Mouse (Mus musculus) lung, postnatal 36 days (tissue): Measurements from ENCODE around the gene Fxn.
A peak's percentile ranks its signal among the peaks of the same experiment; 100 is the strongest.

Source experiments
- DNase-seq: peaks from one replicate; pipeline ENCODE4 v3.0.0; 2022; ENCODE audit warnings: mixed read lengths

The Fxn gene

GRCm38 (mm10) chr19:24280601-24281228 is at the start of gene Fxn:
TSS of gene Fxn (minus strand) at chr19:24280605.
- DNase-seq, result no peak

GRCm38 (mm10) chr19:24327921-24328320 is 47.5 kb upstream of the Fxn start:
- DNase-seq, result no peak

GRCm38 (mm10) chr19:24326969-24327368 is 46.6 kb upstream of the Fxn start:
- no peak for DNase-seq

DNA sequence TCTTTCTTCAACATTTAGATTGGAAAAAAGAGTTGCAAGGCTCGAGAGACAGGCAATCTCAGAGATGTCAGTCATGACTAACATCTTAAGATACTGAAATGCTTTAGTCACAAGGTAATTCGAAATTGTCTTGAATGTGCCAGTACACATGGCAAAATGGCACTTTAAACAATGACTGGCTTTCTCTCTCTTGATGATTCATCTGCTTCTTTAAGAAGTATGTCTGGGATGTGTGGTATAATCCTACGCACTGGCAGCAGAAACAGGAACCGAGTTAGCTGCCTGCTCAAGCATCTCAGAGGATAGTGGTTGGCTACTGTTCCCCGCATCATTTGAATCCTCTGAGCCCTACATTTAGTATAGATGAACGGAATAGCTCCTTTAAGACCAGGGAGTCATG is 45.3 kb upstream of the Fxn start:
- DNase-seq, result no peak

DNA sequence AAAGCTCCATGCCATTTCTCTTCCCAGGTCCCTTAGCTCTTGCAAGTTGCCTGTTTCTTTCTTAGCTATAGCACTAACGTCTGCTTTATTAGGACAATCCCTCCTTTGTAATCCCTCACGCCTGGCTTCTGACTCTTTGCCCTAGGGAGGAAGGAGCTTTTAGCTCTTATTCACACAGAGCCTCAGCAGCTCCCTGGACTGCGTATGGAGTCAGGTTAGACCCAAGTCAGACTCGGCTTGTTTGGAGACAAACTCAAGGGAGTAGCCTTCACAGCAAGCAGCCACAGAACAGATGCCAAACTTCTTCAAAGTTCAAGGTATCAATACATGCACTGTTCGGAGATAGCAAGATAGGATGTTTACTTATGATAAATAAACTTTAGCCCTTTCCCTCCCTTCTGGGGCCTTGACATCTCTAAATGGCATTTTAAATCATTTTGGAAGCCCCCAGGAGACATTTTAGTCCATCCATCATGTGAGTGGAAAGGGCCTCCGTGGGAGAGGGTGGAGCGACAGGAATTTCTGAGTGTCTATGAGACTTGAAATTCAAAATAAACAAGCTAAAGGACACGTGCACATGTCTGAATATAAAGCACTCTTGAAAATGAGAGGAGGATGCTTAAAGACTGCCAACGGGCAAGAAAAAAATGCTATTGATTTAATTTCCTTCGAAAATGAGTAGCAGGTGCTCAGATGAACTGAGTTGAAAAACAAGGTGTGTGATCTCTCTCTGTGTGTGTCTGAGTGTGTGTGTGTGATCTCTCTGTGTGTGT is 43.6 kb upstream of the Fxn start:
- DNase-seq, result no peak

GRCm38 (mm10) chr19:24321900-24322311 is 41.5 kb upstream of the Fxn start:
- DNase-seq, result peak; percentile 32

DNA sequence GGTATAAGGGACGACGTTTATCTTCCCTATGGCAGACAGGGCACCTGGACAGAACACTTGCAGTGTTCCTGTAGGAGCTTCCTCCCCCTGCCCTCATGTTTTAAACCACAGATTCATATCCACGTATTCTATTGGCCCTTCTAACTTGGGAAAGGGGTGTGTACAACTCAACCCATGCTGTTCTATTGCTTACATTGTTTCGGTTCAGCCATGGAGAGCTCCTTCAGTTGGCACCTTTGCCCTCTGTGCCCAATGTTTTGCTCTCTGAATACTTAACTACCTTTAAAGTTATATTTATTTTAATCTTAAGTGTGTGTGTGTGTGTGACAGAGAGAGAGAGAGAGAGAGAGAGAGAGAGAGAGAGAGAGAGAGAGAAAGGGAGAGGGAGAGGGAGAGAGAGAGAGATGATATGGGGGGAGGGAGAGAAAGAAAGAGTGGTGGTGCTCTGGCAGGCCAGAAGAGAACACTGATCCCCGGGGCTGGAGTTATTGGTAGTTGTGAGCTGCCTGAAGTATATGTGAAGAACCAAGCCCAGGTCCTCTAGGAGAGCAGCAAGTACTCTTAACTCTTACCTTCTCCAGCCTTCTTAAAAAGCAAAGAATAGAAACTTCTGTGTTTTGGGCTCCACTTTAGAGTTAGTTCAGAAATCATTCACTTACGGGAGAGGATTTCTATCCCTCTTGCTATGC is 41.0 kb upstream of the Fxn start:
- DNase-seq, result peak; percentile 72

- no peak for DNase-seq
These were observed 37.8 kb upstream of the Fxn start for GRCm38 (mm10) chr19:24318172-24318571.

DNA sequence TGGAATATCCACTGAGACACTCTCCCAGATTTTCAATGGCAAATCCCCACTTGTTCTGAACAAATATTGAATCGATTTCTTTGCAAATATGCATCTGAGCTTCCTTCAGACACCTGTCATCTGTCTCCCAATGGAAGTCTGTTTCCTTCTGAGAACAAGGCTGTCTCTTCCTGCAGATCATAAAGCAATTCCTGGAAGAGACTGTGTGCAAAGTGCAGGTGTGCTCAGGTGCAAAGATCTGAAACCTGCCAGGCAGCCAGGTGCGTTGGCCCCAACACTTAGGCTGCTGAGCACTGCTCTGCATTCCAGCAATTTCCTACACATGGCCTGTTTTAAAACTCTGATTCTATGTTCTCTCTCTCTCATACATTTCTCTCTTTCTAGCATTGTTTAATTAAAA is 37.3 kb upstream of the Fxn start:
- no peak for DNase-seq

DNA sequence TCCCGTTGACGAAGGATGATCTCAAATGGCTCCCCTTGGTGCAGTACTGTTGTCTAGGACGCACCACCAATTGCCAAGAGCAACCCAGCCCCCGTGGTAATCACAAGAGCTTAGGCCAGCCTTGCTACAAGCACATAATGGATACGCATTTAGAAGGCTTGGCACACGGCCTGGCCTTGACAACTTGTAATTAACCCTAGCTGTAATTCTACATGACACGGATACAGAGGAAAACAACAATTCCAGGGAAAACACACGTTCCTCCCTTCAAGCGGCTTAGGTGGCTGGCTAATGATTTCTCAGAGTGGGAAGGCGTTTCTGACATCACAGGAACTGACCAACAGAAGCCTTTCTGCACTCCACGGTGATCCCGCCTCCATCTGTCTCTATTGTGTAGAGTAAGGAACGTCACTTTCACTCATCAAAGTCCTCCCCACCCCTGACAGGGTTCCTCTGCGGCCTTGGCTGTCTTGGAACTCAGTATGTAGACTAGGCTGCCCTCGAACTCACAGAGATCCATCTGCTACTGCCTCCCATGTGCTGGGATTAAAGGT is 36.7 kb upstream of the Fxn start:
- no peak for DNase-seq

GRCm38 (mm10) chr19:24316060-24316725 is 35.8 kb upstream of the Fxn start:
- DNase-seq, result no peak

DNA sequence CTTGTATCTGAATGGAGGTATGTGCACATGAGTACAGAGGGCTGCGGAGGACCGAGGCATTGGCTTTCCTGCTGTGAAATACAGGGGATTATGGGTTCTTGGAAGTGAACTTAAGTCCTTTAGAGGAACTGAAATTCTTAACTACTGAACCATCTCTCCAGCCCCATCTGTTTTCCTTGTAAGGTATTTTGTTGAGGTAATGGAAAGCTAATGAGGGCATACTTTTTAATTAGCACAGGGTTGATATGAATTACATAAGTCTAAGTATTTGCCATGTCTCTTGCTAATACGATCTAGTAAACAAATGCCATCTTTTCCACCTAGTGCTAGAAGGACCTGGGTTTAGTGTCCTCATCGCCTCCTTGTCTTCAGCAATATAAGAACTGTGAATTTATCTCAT is 34.8 kb upstream of the Fxn start:
- no peak for DNase-seq

- DNase-seq, result no peak
These were observed 34.3 kb upstream of the Fxn start for GRCm38 (mm10) chr19:24314676-24315075.

DNA sequence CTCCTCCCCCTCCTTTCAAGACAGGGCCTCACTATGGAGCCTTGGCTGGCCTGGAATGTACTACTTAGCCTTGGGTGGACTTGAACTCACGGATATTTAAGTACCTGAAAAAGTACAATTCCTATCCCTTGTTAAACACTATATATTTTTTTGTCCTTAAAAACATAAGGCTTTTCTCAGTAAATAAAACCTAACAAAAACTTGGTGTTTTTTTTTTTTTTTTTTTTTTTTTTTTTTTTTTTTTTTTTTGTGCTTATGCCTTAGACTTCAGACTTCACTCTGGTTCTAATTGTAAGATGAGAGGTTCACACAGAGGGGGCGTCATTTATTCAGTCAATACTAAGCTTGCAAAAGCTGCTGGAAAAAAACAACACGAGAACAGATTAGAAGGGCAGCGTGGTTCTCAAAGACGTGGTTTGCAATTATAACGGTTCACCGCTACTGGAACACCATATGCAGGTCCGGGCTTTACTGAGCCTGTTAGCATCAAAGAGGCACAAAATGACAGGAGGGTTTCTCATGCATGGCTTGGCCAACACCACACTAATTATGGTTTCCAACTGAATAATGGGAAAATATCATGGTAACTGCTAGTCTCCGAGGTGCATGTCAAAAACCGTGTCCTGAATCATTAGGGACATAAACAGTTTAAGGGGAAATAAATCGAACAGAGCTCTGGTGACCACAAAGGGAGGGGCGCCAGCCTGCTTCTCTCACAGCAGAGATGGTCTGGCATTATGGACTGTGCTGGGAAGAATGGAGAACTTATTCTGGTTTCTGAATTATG is 32.3 kb upstream of the Fxn start:
- DNase-seq, result no peak

GRCm38 (mm10) chr19:24312046-24312445 is 31.6 kb upstream of the Fxn start:
- DNase-seq, result no peak

GRCm38 (mm10) chr19:24308305-24308705 is 27.9 kb upstream of the Fxn start:
- DNase-seq, result peak; percentile 54

DNA sequence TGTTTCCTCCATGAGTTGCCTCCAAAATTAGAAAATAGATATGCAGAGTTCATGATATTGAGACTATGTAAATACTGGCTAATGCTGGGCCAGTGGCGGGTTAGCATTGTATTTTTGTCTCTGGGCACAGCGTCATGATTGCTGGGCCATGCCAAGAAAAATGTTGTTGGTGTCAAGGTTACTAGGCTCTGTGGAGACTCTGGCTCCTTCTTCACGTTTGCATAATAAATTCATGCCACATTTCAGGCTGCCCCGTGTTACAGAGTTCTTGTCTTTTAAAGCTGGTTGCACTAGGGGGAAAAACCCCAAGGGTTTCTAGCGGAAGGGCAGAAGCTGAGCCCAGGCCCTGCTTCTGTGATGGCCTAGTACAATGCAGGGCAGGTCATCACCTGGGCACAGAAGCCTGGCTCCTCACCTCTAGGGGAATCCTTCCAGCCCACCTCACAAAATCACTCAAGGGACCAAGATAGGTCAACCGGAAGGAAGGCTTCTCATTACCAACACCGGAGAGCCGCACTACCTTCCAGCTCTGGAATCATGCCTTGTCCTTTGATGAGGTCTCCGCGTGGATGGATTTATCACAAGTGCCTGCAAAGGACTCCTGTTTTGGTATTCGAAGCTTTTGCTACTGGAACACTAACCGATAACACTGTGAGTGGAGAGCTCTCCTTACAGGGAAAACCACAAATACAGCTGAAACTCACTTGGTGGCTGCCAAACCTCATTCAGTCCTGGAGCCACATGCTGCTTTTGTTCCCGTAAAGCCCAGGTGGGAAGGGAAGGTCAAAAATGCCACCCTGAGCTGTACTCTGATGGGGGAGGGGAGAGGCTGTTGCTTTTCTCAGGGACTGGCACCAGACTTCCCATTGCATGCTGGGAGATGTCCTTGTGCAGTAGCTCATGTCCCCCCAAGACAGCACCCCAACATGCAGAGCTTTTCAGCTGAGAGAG is 27.1 kb upstream of the Fxn start:
- DNase-seq, result peak; percentile 54

DNA sequence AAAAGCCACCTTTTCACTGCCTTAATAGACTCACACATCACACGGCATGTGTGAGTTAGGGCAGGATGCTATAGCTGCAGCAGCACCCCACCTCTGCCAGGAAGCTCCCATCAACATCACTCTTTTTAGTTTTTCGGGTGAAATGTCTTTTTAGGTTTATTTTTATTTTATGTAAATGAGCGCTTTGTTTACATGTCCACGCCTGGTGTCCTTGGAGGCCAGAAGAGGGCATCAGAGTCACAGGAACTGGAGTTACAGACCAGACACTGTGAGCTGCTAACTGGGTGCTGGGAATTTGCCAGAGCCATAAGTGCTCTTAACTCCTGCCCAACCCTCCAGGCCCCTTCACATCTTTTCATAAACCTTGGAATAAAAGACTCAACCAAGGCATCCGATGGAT is 25.9 kb upstream of the Fxn start:
- DNase-seq, result no peak

DNA sequence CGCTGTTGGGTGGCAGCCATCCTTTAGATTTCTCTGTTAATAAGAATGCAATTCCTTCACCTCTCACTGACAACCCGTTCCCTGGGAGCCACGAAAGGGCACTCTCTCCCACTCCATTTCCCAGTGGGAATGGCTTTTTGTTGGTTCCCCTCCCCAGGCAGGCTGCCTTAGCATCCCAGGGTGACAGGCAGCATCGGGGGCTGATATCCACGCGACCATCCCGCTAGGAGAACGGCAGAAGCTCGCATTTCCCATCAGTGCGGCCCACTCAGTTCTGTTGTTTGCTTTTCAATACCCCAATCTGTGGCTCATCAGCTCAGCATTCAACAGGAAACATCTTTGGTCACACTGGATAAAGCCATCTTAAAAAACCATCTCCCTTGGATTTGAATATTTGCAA is 21.8 kb upstream of the Fxn start:
- no peak for DNase-seq

DNA sequence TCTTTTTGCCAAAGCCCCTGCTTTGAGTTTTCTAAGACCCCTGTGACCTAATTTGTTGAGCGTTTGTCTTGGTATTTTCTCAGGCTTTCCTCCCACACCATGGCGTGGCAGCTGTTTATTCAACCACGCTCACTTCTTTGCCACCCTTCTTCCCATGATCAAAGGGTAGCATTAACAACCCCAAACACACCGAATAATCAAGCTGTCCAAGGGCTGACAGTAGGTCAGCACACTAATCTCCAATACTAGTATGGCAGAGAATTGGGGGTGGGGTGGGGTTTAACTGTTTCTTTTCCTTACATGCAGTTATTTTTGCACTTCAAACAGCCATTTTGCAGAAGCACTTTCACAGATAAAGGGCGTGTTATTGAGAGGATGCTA is 21.4 kb upstream of the Fxn start:
- no peak for DNase-seq
